Mouse (Mus musculus) lung, adult 2 months (tissue): ENCODE measurements around the gene Polr2b.

Experiments used
- CTCF ChIP-seq: fragments of 200-500 bp; IDR thresholded peaks from 2 replicates; pipeline ENCODE4 v1.5.1; 2011; ENCODE audit warnings: mild to moderate bottlenecking, low read length, control low read depth; ENCODE audit not compliant: insufficient read depth
- POLR2A ChIP-seq: fragments of 200-500 bp; IDR thresholded peaks from 2 replicates; pipeline ENCODE4 v1.6.1; 2011; ENCODE audit warnings: low read depth, mild to moderate bottlenecking, control low read depth, low read length, borderline replicate concordance; ENCODE audit errors: extremely low read depth

- TF ChIP-seq CTCF (no peak), POLR2A (no peak)
Measured at GRCm38 (mm10) chr5:77384724-77385123, 74.8 kb downstream of the Polr2b start.
